Comparison of ENCODE assay signal across 8 mouse cellular contexts in genomic region chr17:88753472-88753857, GRCm38 (mm10). TPM values are rescaled to one million over a fixed set of nuclear protein-coding genes. Genes with fewer than 3 reads are reported as not detected.
DNase-seq lines count a peak whose midpoint lies in the region; ATAC-seq and TF ChIP-seq lines count a peak whose summit lies in the region.
"Had no signal": no experiment of that assay in that cellular context is flagged by ENCODE, and none has a peak within 500 bp of the region (broad histone marks: within the 10 kb centered on the region; RNA-seq: fewer than 3 reads in every experiment).

No protein-coding gene starts in this region.

- H3K9me3 ChIP-seq in liver, embryonic 11.5 days (ENCODE audit: control insufficient read depth, low read length) = no peaks in the 10 kb centered on the region
- H3K9me3 ChIP-seq in liver, postnatal 0 days (ENCODE audit: low read length) = no peaks in the 10 kb centered on the region
- H3K9me3 ChIP-seq in limb, embryonic 12.5 days = no peaks in the 10 kb centered on the region

- TF ChIP-seq CTCF in liver, postnatal 0 days (IDR thresholded peaks at IDR 0.05; ENCODE audit: low read depth) = no peak
- no peak for TF ChIP-seq CTCF in olfactory bulb, adult 2 months (IDR thresholded peaks at IDR 0.05; ENCODE audit: insufficient read depth, low read depth, low read length)

- H3K4me1 ChIP-seq in liver, embryonic 11.5 days (replicated peaks; ENCODE audit: control insufficient read depth, insufficient read depth, low read length) = no peaks in the 10 kb centered on the region
- no peaks in the 10 kb centered on the region for H3K4me1 ChIP-seq in liver, postnatal 0 days (ENCODE audit: insufficient read depth)
- H3K4me1 ChIP-seq in limb, embryonic 12.5 days (replicated peaks) = peaks cover 27% of the 10 kb centered on the region
- peaks cover 29% of the 10 kb centered on the region for H3K4me1 ChIP-seq in olfactory bulb, adult 2 months (ENCODE audit: control insufficient read depth, insufficient read depth, low read length)

- H3K9ac ChIP-seq in liver, embryonic 11.5 days (ENCODE audit: low read depth, low read length) = no peak overlapping the region
- no peak overlapping the region for H3K9ac ChIP-seq in liver, postnatal 0 days (replicated peaks)
- H3K9ac ChIP-seq in limb, embryonic 12.5 days (replicated peaks) = no peak overlapping the region

- H3K36me3 ChIP-seq in liver, embryonic 11.5 days (ENCODE audit: control insufficient read depth, insufficient read depth, low read length) = no peaks in the 10 kb centered on the region
- H3K36me3 ChIP-seq in liver, postnatal 0 days (replicated peaks; ENCODE audit: insufficient read depth, low read length) = no peaks in the 10 kb centered on the region
- H3K36me3 ChIP-seq in limb, embryonic 12.5 days = no peaks in the 10 kb centered on the region

- ATAC-seq in liver, embryonic 11.5 days (replicated peaks; ENCODE audit: low FRiP score) = no peak; the same call in 1 of the 2 replicates
- no peak for ATAC-seq in liver, postnatal 0 days
- peak; percentile 18; the same call in 1 of the 2 replicates for ATAC-seq in limb, embryonic 12.5 days (ENCODE audit: insufficient number of reproducible peaks, insufficient read depth, low FRiP score, low TSS enrichment, low read depth)

- no peaks in the 10 kb centered on the region for H3K27me3 ChIP-seq in liver, embryonic 11.5 days (replicated peaks; ENCODE audit: control insufficient read depth, insufficient read depth, low read length)
- no peaks in the 10 kb centered on the region for H3K27me3 ChIP-seq in liver, postnatal 0 days (ENCODE audit: insufficient read depth, low read length)
- peaks cover 4% of the 10 kb centered on the region; the same call in 1 of the 2 replicates for H3K27me3 ChIP-seq in limb, embryonic 12.5 days

- WGBS in liver, embryonic 11.5 days = 45% methylated on average over 12 of the region's 12 CpGs
- 40% methylated on average over 12 of the region's 12 CpGs for WGBS in liver, postnatal 0 days (ENCODE audit: insufficient replicate concordance)
- 29% methylated on average over 12 of the region's 12 CpGs for WGBS in limb, embryonic 12.5 days
- 56% methylated on average over 12 of the region's 12 CpGs for WGBS in olfactory bulb, adult 2 months

- no peak for TF ChIP-seq POLR2A in olfactory bulb, adult 2 months (IDR thresholded peaks at IDR 0.05; ENCODE audit: insufficient read depth, low read depth, low read length)

- DNase-seq in liver, embryonic 11.5 days (ENCODE audit: low spot score) = no peak
- no peak for DNase-seq in liver, postnatal 0 days
- DNase-seq in gonadal fat pad, adult 2 months (ENCODE audit: low read depth) = peak; percentile 4
- DNase-seq in layer of hippocampus, adult 18-20 months (ENCODE audit: low spot score in 2 of 2) = no peak
- DNase-seq in cerebellum, adult 18-20 months = no peak
- DNase-seq: gastrocnemius, postnatal 36 days had no signal

- no peak overlapping the region for H3K27ac ChIP-seq in liver, embryonic 11.5 days (ENCODE audit: low read depth, low read length)
- H3K27ac ChIP-seq in liver, postnatal 0 days (ENCODE audit: low read depth) = no peak overlapping the region
- H3K27ac ChIP-seq in limb, embryonic 12.5 days = no peak overlapping the region
- H3K27ac ChIP-seq in olfactory bulb, adult 2 months (ENCODE audit: insufficient read depth, low read depth, low read length) = peak overlapping the region; percentile 7; the same call in 1 of the 2 replicates

- peak overlapping the region; percentile 15; the same call in 1 of the 2 replicates for H3K4me2 ChIP-seq in liver, embryonic 11.5 days
- H3K4me2 ChIP-seq in liver, postnatal 0 days (ENCODE audit: low read depth, low read length) = no peak overlapping the region; the same call in 1 of the 2 replicates
- peak overlapping the region; percentile 50 for H3K4me2 ChIP-seq in limb, embryonic 12.5 days

- no peak for TF ChIP-seq EP300 in liver, postnatal 0 days (IDR thresholded peaks at IDR 0.05; ENCODE audit: low read depth)

- H3K4me3 ChIP-seq in liver, embryonic 11.5 days (ENCODE audit: low read depth, low read length) = no peak overlapping the region
- H3K4me3 ChIP-seq in liver, postnatal 0 days (ENCODE audit: low read depth, low read length) = no peak overlapping the region
- H3K4me3 ChIP-seq in limb, embryonic 12.5 days (replicated peaks) = peak overlapping the region; percentile 7; the same call in 1 of the 2 replicates
- H3K4me3 ChIP-seq in olfactory bulb, adult 2 months (ENCODE audit: insufficient read depth, low read depth, low read length) = no peak overlapping the region

RNA-seq across cellular contexts. Expression of gene Lhcgr, which starts 38.3 kb away (rescaled TPM):
- not detected in 2 replicates for polyA plus RNA-seq in liver, embryonic 11.5 days (2014; fragmentation: Nextera tagmentation; extraction: Ambion mirVana)
- polyA plus RNA-seq in liver, postnatal 0 days (2015; fragmentation: Nextera tagmentation; extraction: Ambion mirVana) = not detected in 2 replicates
- 0.19 and 0.46 TPM in 2 replicates for polyA plus RNA-seq in gonadal fat pad, adult 2 months (2012; rRNA removed)
- polyA plus RNA-seq in limb, embryonic 12.5 days (2016; fragmentation: Nextera tagmentation; extraction: Ambion mirVana) = 0.35 and 0.45 TPM in 2 replicates
- polyA plus RNA-seq in olfactory bulb, adult 2 months (2012; ENCODE audit: insufficient read depth, insufficient read length, low replicate concordance, missing spikeins) = not detected in 2 replicates
- total RNA-seq in layer of hippocampus, adult 18-20 months (2021) = under 1 TPM; 0.15 to 0.20 TPM
- total RNA-seq: gastrocnemius, postnatal 36 days had no signal
